Mouse (Mus musculus) kidney, adult 9 months (tissue): ENCODE data around the gene Lrrc8a.

Experiments
- DNase-seq: peaks from one replicate; pipeline ENCODE4 v3.0.0; 2022

Gene Lrrc8a

DNA sequence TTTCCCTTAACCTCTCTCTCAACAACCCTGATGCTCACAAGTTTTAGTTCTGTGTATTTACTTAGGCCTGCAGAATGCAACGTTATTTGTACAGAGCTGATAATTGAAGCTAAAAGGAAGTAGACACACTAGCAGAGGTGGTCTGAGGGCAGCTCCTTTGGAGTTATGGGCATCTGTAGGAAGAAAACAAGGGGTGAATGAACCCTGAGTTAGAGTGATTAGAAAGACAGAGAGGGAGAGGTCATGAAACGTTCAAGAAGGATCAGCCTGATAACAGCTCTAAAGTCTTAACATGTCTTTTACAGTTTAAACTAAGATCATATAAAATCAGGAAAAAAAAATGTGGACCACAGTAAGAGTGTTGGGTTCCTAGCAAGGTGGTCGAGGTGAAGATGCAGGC is 71.8 kb downstream of the Lrrc8a start:
- DNase-seq, result no peak

DNA sequence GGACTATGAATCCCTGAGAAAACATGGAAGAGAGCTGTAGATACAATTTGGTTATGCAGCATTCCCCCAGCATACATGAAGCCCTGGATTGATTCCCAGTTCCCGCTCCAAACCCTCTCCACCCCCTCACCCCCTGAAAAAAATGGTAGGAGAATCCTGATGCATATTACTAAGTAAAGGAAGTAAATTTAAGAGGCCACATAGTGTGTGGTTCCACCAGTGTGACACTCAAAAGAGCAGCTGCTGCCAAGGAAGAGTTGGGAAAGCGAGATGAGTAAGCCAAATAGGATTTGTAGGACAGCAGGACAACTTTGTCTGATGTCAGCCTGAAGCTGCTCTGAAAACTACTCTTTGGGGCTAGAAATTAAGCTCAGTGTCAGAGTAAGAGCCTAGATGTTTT is 74.0 kb downstream of the Lrrc8a start:
- no peak for DNase-seq
